Mouse (Mus musculus) heart, embryonic 14.5 days (tissue): ENCODE measurements at regions not wholly inside any gene's neighbourhood (a gene's known extent, or its start where the extent isn't known, plus 50 kb on each side); places are given as distances from the start of the nearest gene placed in this dataset.

Experiments
- ATAC-seq: fragments of 200-750 bp; cut with Nextera tagmentation; 2 replicates; pipeline ENCODE4 v1.8.0; 2017; ENCODE audit warnings: low read depth, moderate TSS enrichment; ENCODE audit not compliant: insufficient number of reproducible peaks, insufficient read depth, low FRiP score
- H3K27ac ChIP-seq, 2 experiments: fragments of 200-500 bp in 1 of 2; fragments of 300-500 bp in 1 of 2; sonication (generic) in 1 of 2; replicated peaks in 1 of 2; 2 replicates each; pipeline ENCODE4 v1.5.1; 2012 to 2014; ENCODE audit warnings: low read depth in 2 of 2, low read length in 2 of 2, control low read depth in 1 of 2, mild to moderate bottlenecking in 1 of 2, mixed read lengths in 1 of 2; ENCODE audit not compliant: control insufficient read depth in 1 of 2, insufficient read depth in 1 of 2
- H3K27me3 ChIP-seq: fragments of 300-500 bp; sonication (generic); 2 replicates; pipeline ENCODE4 v1.6.1; 2014; ENCODE audit warnings: mild to moderate bottlenecking, low read length, control low read depth; ENCODE audit not compliant: control insufficient read depth, insufficient read depth
- H3K36me3 ChIP-seq: fragments of 300-500 bp; sonication (generic); 2 replicates; pipeline ENCODE4 v1.6.1; 2014; ENCODE audit warnings: mild to moderate bottlenecking, control low read depth, low read length, mixed read lengths; ENCODE audit not compliant: control insufficient read depth, insufficient read depth
- H3K4me1 ChIP-seq, 2 experiments: fragments of 200-500 bp in 1 of 2; fragments of 300-500 bp in 1 of 2; sonication (generic) in 1 of 2; 2 replicates each; pipeline ENCODE4 v1.6.1; 2012 to 2014; ENCODE audit warnings: low read length in 2 of 2, control low read depth in 1 of 2, mixed read lengths in 1 of 2; ENCODE audit not compliant: control insufficient read depth in 2 of 2, insufficient read depth in 2 of 2
- H3K4me2 ChIP-seq: fragments of 300-500 bp; sonication (generic); 2 replicates; pipeline ENCODE4 v1.6.1; 2014; ENCODE audit warnings: mild to moderate bottlenecking, low read length
- H3K4me3 ChIP-seq, 2 experiments: fragments of 200-500 bp in 1 of 2; fragments of 300-500 bp in 1 of 2; sonication (generic) in 1 of 2; 2 replicates each; pipeline ENCODE4 v1.5.1; 2012 to 2014; ENCODE audit warnings: low read length in 2 of 2, mild to moderate bottlenecking in 2 of 2, control low read depth in 1 of 2, low read depth in 1 of 2, moderate library complexity in 1 of 2; ENCODE audit not compliant: control insufficient read depth in 1 of 2, insufficient read depth in 1 of 2
- H3K9ac ChIP-seq: fragments of 300-500 bp; sonication (generic); 2 replicates; pipeline ENCODE4 v1.6.1; 2014; ENCODE audit warnings: mild to moderate bottlenecking, low read length
- H3K9me3 ChIP-seq: fragments of 300-500 bp; sonication (generic); 2 replicates; pipeline ENCODE4 v1.6.1; 2016; ENCODE audit warnings: low read length, control low read depth; ENCODE audit not compliant: control insufficient read depth
- WGBS: fragments of 180-500 bp; shearing (Covaris S2); extraction: QIAGEN DNeasy Blood & Tissue Kit; methylation state at CpG from one replicate; pipeline ENCODE4 v1.1.7; 2014; 5-methylcytosine and 5-hydroxymethylcytosine counted together

GRCm38 (mm10) chr13:116706401-116707330, 318.7 kb downstream of the Parp8 start:
- H3K27me3 ChIP-seq, result peaks cover 80% of the 10 kb centered on the region
- no peak for ATAC-seq
- no peak overlapping the region for H3K4me3 ChIP-seq
- no peak overlapping the region for H3K9ac ChIP-seq
- H3K9me3 ChIP-seq, result no peaks in the 10 kb centered on the region
- 13% methylated on average over 18 of the region's 18 CpGs for WGBS
- H3K4me2 ChIP-seq, result peak overlapping the region; percentile 76
- H3K4me1 ChIP-seq, result peaks cover 7 to 10% of the 10 kb centered on the region in 2 experiments; a peak in 3 of 4 replicates
- no peaks in the 10 kb centered on the region for H3K36me3 ChIP-seq
- H3K27ac ChIP-seq, result no peak overlapping the region

GRCm38 (mm10) chr13:116705611-116706386, 319.5 kb downstream of the Parp8 start:
- peaks cover 5 to 7% of the 10 kb centered on the region in 2 experiments; a peak in 3 of 4 replicates for H3K4me1 ChIP-seq
- ATAC-seq, result peak; percentile 47; the same call in 1 of the 2 replicates
- peaks cover 71% of the 10 kb centered on the region for H3K27me3 ChIP-seq
- no peaks in the 10 kb centered on the region for H3K36me3 ChIP-seq
- H3K27ac ChIP-seq, result no peak overlapping the region
- H3K4me3 ChIP-seq, result peak overlapping the region; percentile 40 to 41
- H3K9ac ChIP-seq, result peak overlapping the region; percentile 39
- WGBS, result 1% methylated on average over 39 of the region's 39 CpGs
- H3K4me2 ChIP-seq, result peak overlapping the region; percentile 76
- no peaks in the 10 kb centered on the region for H3K9me3 ChIP-seq

- Histone ChIP-seq H3K36me3 (no peaks in the 10 kb centered on the region), H3K4me3 (no peak overlapping the region), H3K9me3 (0 out of 2 replicates have a peak, but pooled peaks cover 3% of the 10 kb centered on the region), H3K4me2 (no peak overlapping the region), H3K4me1 (0 out of 4 replicates have a peak, but pooled peaks cover 0 to 3% of the 10 kb centered on the region in 2 experiments), H3K27ac (no peak overlapping the region), H3K27me3 (no peaks in the 10 kb centered on the region), H3K9ac (no peak overlapping the region)
- no peak for ATAC-seq
Measured at GRCm38 (mm10) chr13:116688714-116689113, 336.6 kb downstream of the Parp8 start.
